Mouse (Mus musculus) monocyte, adult 2 months (primary cell): ENCODE measurements around the gene Dstn.

Experiments
- DNase-seq, 2 experiments: peaks; one replicate each; pipeline ENCODE4 v3.0.0; 2022; ENCODE audit warnings: low spot score in 2 of 2, low read depth in 1 of 2

The Dstn gene

DNA sequence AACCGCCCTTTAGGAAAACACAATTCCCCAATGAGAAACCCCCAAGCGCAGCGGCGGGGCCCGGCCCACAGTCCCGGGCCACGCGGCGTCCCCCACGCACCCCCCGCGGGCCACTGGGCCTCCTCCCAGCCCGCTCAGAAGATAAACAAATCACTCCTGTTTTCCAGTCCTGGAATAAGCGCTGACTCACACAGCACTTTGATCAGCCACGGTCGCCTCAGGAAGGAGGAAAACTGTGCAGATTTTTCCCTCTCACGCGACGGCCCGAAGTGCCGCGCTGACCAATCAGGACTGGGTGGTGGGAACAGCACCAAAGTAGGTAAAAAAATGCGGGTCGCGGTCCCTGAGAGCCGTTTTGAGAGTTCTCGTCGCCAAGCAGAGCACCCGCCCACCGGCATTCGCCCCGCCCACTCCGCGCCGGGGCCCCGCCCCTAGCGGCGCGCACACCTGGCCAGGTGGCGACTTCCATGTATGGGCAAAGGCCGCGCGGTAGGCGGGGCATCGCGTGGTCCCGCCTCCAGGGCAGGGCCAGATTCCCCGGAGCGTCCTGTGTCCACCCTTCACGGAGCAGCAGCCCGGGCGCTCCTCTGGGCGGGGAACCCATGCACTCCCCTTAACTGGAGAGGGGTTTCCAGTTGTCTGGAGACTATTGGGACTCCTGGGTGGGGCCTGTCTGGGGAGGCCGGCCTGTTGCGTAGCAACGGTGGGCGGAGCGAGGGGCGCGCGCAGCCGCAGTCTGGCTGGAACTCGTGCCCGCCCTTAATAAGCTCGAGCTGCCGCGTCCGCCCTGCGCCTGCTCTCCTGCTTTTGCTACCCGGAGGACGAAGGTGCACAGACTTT is at the start of gene Dstn:
Gene Dstn (plus strand): TSS at position 561 of the 840 bp plus-strand sequence.
- DNase-seq, result peak; percentile 89 to 96

DNA sequence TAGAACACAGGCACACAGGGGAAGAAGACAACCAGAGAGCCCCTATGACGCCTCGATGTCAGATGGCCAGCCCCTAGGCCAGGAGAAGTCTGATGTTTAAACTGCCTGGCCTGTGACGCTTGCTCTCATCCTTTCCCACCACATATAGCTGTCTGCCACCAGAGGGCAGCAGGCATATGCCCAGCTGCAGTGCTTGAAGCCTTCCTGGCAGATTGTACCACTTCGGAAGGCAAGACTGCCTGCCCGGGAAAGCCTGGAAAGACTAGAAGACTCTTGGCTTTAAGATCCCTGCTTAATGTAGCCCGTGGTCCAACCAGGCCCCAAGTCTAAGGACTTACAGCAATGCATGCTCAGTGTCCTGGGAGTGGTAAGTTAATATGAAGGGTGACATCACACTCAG is 47.8 kb upstream of the Dstn start:
- DNase-seq, result peak in 1 of 2 experiments; percentile 50

DNA sequence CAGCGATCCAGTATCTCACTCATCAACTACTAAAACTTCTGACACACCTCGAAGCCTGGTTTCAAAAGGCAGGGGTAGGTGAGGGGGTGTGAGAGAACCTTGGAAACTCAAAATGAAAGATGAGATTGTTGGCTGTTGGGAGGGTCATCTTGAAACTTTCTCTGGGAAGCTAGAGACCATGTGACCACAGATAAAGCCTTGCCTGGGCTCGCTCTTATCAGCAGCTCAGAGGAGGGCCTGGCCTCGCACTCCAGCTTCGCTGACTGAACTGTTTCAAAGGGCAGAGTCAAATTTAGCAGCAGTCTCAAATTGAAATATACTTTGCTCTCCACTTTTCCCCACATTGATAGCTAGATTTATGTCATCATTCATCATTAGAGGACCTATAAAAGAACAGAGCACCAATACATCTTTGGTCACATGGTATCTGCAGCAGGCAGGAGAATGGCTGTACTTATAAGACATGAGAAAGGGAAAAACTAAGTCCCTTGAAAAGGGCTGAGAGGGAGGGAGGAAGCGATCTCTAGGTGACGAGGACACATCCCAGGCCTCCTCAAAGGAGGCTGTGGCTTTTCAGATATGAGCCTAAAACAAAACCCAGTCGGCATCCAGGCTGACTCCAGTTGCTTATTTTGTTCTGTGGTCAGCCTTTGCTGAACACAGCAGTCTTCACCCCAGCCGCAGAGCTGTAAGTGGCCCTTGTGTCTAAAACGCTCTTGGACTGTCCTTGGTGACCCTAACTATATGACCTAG is 44.0 kb upstream of the Dstn start:
- no peak for DNase-seq

DNA sequence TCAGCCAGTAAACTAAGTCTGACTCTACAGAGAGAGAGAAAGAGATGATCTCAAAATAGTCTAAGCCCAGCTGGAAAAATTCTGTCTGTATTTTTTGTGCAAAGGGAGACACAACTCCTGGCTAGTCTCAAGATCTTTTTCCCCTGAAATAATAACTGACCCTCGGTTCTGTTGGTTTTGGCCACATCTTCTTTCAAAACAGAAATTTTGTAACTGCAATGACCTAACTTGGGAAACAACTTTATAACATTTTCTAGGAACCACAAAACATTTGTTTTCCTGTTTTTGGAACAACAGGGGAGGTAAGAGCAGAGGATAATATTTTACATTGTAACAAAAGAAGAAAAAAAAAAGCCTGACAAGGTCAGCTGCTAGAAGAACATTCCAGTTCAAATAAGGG is 39.1 kb upstream of the Dstn start:
- no peak for DNase-seq

DNA sequence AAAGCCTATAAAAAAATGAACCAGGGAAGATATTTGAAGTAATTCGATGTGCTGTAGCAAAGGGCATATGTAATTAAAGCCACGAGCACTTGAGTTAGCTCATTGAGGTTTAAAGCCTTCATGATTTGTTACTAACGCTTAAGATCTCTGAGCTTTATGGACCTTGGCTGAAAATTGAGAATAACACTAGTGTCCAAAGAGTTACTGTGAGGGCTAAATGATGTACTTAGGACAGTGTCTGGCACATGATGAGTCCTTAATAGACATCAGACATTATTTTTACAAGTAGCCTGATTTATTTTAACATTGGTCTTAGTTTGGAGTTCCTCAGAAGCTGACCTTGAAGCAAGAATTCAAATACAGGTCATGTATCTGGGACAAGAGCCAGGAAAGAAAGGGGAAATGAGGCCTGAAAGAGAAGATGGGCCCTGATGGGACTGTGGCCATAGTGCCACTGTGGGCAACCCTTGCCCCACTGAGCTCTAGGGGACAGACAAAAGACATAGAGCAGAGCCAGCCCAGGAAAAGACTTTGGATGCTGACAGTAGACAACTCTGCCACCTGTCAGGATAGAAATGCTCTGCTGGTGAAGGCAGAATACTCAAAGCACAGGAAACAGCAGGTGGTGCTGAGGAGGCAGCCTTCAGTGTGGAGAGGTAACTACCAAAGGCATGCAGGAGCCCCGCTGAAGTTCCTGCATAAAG is 38.0 kb upstream of the Dstn start:
- no peak for DNase-seq

DNA sequence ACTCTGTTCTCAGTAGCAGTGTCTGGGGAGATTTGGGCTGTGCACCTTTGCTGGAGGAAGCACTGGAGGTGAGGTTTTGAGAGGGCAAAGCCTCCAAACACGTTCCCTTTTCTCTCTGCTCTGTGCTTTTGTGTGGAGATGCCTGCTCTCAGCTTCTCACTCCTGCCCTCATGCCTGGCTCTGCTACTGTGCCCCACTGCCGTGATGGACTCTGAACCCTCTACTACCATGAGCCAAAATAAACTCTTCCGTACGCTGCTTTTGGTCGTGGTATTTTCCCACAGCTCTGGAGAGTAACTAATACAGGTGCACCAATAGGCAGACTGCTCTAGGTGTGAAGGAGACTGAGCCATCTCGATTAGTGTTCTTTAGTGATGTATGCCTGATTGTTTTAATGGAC is 35.8 kb upstream of the Dstn start:
- no peak for DNase-seq

DNA sequence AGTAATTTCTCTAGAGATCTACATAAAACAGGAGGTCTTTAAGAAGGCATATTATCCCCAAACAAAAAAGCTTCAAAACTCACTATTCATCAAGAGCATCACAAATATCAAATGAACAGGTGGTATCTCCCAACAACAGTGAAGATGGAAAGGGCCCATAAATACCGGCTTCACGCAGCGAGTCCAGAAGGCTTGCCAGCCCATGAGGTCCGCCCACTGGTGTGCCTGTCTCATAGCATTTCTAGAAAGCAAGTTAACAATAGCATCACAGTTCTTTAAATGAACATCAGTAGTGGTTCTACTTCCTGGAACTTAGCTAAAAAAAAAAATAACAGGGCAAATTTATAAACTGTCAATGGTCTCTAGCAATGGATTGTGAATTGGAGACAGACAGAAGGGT is 33.1 kb upstream of the Dstn start:
- DNase-seq, result no peak

DNA sequence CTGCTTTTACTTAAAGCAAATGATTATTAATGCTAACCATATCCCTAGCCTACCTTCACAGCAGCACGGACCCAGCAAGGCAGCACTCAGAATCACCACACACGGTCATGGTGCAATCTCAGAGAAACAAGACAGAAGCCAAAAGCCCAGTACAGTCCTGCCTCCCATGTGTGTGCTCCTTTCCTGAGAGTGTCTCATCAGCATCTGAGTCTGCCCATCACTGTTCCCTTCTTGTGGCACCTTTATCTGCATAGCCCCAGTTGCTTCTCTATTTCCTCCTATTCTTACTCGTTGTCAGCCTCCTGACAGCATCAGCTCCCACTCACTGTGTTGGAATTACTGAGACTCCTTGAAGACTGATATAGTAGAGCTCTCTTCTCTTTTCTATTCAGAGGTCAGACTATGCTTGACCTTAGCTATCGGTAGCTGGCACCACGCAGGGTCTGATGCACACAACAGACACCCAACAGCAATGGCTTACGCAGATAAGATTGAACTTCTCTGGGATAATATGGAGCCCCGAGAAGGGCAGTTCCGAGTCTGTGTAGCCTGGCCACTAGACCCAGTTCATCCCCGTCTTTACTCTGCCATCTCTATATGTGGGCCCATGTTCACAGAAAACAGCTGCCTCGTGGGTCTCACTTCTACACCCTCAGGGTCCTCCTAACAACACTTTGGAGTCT is 32.4 kb upstream of the Dstn start:
- no peak for DNase-seq

DNA sequence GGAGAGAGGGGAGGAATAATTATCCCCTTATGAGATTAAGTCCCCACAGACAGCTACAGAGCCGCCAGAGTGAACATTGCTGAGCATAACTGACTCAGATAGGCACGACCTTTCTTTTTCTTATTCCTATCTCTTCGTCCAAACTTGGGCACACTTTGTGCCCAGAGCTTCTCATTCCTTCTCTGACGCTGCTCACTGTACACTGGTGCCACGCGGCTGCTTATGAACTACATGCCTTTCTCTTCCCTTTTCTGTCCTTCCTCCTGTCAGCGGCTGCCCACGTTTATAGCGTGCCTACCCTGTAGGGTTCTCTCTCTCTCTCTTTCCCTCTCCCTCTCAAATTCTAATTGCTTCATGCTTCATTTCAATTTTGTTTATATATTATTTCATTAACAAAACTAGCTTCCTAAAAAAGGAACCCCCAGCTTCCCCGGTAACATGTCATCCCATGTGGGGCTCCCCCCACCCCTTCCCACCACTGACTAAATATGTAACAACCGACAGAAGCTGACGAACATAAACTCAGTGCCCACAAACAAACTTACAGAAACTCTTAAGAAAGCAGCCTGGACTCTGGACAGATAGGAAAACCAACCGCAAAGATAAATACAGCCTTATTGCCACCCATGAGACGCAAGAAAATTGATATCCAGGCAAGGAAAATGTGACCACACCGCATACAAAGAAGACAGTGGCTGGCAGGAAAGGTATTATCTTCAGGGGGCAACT is 25.8 kb upstream of the Dstn start:
- DNase-seq, result no peak

DNA sequence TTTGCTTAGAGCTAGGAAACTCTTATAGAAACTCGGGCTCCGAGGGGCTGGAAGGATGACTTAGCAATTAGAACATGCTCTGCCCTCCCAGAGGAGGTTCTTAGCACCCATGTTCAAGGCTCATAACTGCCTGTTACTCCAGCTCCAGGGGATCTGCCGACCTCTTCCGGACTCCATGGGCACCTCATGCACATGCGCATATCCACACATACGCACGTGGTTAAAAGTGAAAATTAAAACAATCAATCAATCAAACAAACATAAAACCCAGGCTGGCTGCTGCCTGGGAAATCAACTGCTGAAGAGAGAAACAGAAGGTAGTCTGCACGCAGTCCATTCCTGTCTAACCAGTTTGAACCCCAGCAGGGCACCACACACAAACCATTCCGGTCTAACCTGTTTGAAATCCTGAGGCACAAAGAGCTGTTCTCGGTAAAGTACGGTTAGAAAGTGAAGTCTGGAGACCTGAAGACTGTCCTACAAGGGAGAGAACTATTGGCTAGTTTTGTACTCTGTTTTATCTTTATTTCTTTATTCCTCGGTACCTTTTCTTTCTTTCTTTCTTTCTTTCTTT is 25.2 kb upstream of the Dstn start:
- DNase-seq, result no peak

DNA sequence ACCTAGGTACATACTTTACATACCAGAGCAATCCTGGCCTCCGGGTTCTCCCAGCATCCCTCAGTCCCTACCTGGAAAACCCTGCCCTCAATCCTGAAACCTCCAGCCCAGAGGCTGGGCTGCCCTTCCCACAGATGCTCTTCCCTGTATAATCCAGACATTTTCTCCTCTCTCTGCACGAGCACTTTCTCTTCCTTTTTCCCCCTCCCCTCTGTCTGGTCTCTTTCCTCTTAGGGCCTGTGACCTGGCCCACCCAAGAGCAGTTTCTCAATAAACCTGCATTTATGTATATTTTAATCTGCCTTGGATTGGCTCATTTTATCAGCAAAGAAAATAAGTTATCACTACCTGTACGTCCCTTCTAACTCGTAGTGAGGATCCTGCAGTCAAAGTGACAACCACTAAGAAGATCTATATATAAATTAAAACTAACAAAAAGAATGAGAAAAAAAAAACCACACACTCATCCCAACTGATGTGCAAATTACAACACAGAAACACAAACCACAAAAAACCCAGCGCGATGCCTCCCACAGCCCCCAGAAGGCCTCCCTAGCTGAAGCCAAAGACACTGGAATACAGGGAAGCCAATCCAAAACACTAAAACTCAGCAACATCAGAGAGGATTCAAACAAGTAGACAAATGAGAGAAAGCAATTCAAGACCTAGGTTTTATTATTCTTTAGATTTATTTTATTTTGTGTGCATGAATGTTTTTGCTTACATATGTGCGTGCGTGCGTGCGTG is 23.6 kb upstream of the Dstn start:
- no peak for DNase-seq

DNA sequence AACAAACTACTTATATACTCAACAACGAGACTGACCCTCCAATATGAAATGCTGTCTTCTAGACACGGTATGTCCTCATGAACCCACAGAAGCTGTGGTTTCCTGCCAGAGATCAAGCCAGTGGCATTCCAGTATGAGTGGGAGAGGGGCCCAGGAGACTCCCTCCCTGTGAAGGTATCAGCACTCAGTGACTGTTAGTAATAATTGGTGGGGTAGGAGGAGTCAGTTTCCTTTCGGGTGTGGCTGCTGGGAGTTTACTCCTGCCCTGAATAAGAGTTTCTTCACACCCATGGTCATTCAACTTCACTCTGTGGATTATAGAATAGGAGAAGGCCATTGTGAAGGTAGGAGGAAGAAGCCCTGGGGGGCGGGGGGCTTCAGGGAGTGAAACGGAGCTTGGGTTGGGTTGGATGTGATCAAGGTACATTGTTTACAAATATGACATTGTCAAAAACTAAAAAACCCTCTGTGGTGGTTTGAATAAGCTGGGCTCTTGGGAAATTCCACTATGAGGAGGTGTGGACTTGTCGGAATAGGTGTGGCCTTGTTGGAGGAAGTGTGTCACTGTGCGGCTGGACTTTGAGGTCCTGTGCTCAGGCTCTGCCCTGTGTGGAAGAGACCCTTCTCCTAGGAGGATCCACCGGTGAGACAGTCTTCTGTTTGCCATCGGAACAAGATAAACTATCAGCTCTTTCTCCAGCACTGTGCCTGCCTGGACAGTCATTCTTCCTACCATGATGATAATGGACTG is 15.5 kb upstream of the Dstn start:
- DNase-seq, result no peak

DNA sequence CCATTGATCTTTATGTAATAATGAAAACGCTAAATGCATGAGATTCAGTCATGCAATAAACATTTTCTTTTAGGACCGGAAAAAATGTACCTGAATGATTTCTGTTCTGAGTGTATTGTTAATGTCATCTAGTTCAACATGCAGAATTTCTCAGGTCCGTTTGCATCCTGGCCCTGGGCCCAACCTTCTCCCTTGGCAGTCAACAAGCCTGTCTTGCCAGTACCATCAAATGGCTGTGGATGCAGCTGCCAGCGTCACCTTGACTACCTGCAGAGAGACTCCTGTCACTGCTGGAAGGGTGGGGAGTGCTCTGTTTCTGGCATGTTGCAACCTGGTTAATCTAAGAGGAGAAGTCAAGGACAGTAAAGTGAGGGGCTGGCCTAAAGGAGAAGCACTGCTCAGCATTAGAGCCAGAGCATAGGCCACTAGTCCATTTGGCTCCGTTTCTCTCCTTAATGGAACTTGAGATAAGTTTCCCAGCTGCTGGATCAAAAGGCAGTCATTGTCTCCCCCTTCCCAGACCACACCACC is 14.2 kb upstream of the Dstn start:
- DNase-seq, result no peak

DNA sequence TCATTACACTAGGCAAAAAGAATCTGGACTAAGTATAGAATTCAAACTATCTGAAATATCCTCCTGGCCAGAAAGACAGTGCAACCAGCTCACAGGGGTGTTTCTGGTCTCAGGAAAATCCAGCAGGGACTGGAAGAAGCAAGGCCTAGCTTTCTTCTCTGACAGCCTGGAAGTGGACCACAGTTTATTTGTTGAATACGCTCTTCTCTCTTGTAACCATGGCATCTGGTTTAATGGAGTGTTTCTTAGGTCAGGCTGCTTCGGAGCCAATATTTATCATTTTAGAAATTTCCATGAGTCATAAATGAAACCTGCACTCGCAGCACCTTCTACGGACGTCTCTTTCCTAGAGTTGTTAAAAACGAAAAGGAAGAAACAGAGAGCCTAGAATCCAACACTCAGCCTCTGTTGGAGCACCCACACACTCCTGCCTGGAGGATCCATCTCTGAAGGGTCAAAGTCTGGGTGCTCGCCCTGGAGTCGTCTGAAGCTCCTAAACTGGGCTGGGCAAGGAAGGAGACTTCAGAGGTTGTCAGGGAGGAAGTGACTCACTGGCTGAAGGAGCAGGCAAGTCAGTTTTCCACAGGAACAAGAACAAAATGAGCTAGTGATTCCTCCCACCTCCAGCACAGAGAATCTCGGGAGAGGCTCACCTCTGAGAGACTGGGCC is 11.6 kb upstream of the Dstn start:
- no peak for DNase-seq

DNA sequence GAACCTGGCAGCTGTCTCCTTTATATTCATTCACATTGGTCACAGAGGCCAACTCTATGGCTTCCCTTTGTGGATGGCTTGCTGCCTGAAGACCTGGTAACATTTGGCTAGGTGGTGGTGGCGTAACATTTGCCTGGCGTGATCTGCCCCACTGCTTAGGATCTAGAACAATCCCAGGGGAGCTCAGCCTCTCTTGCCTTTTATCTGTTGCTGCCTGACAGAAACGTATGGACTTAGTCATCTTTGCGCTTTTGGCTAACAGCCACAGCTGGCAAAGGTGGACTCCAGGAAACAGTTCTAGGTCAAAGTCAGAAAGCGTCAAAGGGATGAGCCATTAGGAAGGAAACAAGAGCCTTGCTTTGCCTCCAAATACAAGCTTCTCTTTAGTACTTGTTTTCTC is 10.2 kb upstream of the Dstn start:
- DNase-seq, result no peak

DNA sequence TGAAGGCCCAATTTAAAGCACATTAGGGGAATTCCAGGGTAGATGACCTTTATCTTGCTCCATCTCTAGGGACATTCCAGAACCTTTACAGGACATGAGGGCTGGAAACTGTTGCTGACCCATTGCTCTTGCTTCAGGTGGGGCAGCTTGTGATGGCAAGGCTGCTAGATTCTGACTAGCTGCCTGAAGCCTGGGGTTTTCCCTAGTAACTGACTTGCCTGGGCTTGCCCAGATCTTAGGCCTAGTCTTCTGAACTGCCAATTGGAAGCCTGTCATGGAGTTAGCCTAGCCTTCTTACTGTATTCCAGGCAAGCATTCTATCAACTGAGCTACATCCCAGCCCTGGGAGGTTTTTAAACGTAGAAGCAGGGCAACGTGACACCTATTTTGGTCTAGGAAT is 5.9 kb upstream of the Dstn start:
- DNase-seq, result no peak

DNA sequence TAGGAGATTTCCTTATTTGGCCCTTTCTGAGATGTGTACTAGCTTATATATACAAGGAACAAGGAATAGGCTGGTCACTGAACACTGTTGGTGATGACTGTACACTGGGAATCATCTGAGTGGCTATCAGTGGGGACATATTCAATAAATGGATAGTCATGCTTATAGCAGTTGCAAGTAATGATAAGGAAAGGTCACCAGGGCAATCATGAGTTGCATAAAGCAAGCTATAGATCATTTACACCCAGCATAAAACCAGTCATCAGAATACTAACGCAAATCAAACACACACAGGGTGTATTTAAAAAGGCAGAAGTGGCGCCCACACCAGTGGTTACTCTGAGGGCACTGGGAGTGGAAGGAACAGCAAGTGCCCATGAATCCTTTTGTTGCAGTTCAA is 2.9 kb upstream of the Dstn start:
- DNase-seq, result no peak

DNA sequence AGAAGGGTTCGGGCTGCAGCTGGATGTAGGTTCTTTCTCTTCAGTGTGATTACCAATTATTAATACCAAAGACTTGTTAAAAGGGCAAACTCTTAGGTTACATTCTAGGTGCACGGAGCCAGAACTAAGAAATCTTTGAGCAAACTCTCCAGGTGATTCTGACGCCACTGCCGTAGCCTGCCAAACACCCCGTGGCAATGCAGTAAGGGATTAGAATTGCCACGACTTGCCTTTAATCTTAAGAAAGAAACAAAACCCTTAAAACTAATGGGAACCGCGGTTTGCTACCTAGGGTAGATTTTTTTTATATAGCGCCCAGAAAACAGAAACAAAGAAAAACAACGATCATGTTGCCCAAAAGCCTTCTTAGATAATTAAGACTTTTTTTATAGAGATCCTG is 899 bp upstream of the Dstn start:
- DNase-seq, result no peak
